Comparison of ENCODE assay signal across 8 mouse cellular contexts in genomic region chr7:44589149-44589548, GRCm38 (mm10). TPM values are rescaled to one million over a fixed set of nuclear protein-coding genes. Genes with fewer than 3 reads are reported as not detected.
DNase-seq lines count a peak whose midpoint lies in the region; ATAC-seq lines count a peak whose summit lies in the region.

No protein-coding gene starts in this region.

- intact Hi-C loops in gastrocnemius, postnatal 14 days (cut with DNase I; ENCODE audit: low total_unique reads), result no loop called here
- intact Hi-C loops in left cerebral cortex, postnatal 36 days (cut with DNase I), result loop anchor here (5.0 kb wide), 1 partner anchor 53 kb away; no protein-coding TSS in a partner anchor

- H3K27me3 ChIP-seq in intestine, embryonic 14.5 days (replicated peaks; ENCODE audit: control insufficient read depth, insufficient read depth, low read length), result peaks cover 86% of the 10 kb centered on the region

- no peaks in the 10 kb centered on the region for H3K36me3 ChIP-seq in intestine, embryonic 14.5 days (ENCODE audit: control insufficient read depth, insufficient read depth, low read length)

- no peaks in the 10 kb centered on the region for H3K9me3 ChIP-seq in intestine, embryonic 14.5 days (ENCODE audit: control insufficient read depth, low read length)

- peak overlapping the region; percentile 33 for H3K4me3 ChIP-seq in intestine, embryonic 14.5 days (ENCODE audit: low read depth, low read length)

- peak overlapping the region; percentile 66 for H3K4me2 ChIP-seq in intestine, embryonic 14.5 days (ENCODE audit: low read length)

- under 1% methylated on average over 30 of the region's 33 CpGs for WGBS in intestine, embryonic 14.5 days

- H3K4me1 ChIP-seq in intestine, embryonic 14.5 days (replicated peaks; ENCODE audit: control insufficient read depth, insufficient read depth, low read length), result peaks cover 15% of the 10 kb centered on the region

- ATAC-seq in intestine, embryonic 14.5 days (replicated peaks; ENCODE audit: low FRiP score, low TSS enrichment, low read depth), result peak; percentile 40; the same call in 1 of the 2 replicates

- peak; percentile 81 for DNase-seq in gastrocnemius, adult 18-20 months (ENCODE audit: low spot score)
- DNase-seq in gastrocnemius, postnatal 10 days, result no peak
- DNase-seq in cerebellum, postnatal 10 days, result peak; percentile 94 to 97
- peak; percentile 39 for DNase-seq in gastrocnemius, postnatal 14 days
- peak; percentile 71 for DNase-seq in intestine, embryonic 14.5 days (ENCODE audit: low spot score)
- peak; percentile 71 to 85 for DNase-seq in left cerebral cortex, postnatal 36 days (ENCODE audit: low spot score in 2 of 2)
- DNase-seq in mesoderm, embryonic 11.5 days (ENCODE audit: low read depth, low spot score), result peak; percentile 90
- peak; percentile 68 for DNase-seq in skeletal muscle tissue, adult 2 months (ENCODE audit: low read depth, low spot score)

- H3K27ac ChIP-seq in intestine, embryonic 14.5 days (ENCODE audit: low read depth), result no peak overlapping the region

- H3K9ac ChIP-seq in intestine, embryonic 14.5 days (ENCODE audit: low read length), result peak overlapping the region; percentile 34; the same call in 1 of the 2 replicates

RNA-seq across cellular contexts. Expression of gene Kcnc3, which starts 1.3 kb away (rescaled TPM):
- 1 to 10 TPM; 3.7 to 5.1 TPM for total RNA-seq in gastrocnemius, adult 18-20 months (2021)
- total RNA-seq in gastrocnemius, postnatal 10 days (2021), result 1 to 10 TPM; 1.4 to 1.6 TPM
- 1 to 10 TPM; 2.9 to 3.1 TPM for total RNA-seq in gastrocnemius, postnatal 14 days (2021)
- 0.19 and 0.26 TPM in 2 replicates for polyA plus RNA-seq in intestine, embryonic 14.5 days (2014; fragmentation: Nextera tagmentation; extraction: Ambion mirVana)
- total RNA-seq in left cerebral cortex, postnatal 36 days (2021), result 100 to 1,000 TPM in 1 of 2 experiments, 10 to 100 TPM in 1; 97.6 to 107 TPM

RNA-seq across cellular contexts. Expression of gene Napsa, which starts 17.0 kb away (rescaled TPM):
- under 1 TPM; 0.47 to 0.91 TPM for total RNA-seq in gastrocnemius, adult 18-20 months (2021)
- under 1 TPM in 1 of 2 experiments, not detected in 1; 0.99 TPM for total RNA-seq in gastrocnemius, postnatal 10 days (2021)
- not detected for total RNA-seq in gastrocnemius, postnatal 14 days (2021)
- polyA plus RNA-seq in intestine, embryonic 14.5 days (2014; fragmentation: Nextera tagmentation; extraction: Ambion mirVana), result 1.6 and 1.7 TPM in 2 replicates
- total RNA-seq in left cerebral cortex, postnatal 36 days (2021), result not detected

RNA-seq across cellular contexts. Expression of gene Nr1h2, which starts 35.4 kb away (rescaled TPM):
- 10 to 100 TPM; 42.7 to 45.2 TPM for total RNA-seq in gastrocnemius, adult 18-20 months (2021)
- 10 to 100 TPM; 27.4 to 35.4 TPM for total RNA-seq in gastrocnemius, postnatal 10 days (2021)
- total RNA-seq in gastrocnemius, postnatal 14 days (2021), result 10 to 100 TPM; 28.0 to 28.2 TPM
- polyA plus RNA-seq in intestine, embryonic 14.5 days (2014; fragmentation: Nextera tagmentation; extraction: Ambion mirVana), result 69.4 and 70.6 TPM in 2 replicates
- total RNA-seq in left cerebral cortex, postnatal 36 days (2021), result 10 to 100 TPM; 73.1 to 78.3 TPM

RNA-seq across cellular contexts. Expression of gene Pold1, which starts 40.5 kb away (rescaled TPM):
- 1 to 10 TPM; 4.6 to 4.8 TPM for total RNA-seq in gastrocnemius, adult 18-20 months (2021)
- total RNA-seq in gastrocnemius, postnatal 10 days (2021), result 10 to 100 TPM in 1 of 2 experiments, 1 to 10 TPM in 1; 8.1 to 14.7 TPM
- total RNA-seq in gastrocnemius, postnatal 14 days (2021), result 1 to 10 TPM; 7.0 to 7.8 TPM
- 74.7 and 75.2 TPM in 2 replicates for polyA plus RNA-seq in intestine, embryonic 14.5 days (2014; fragmentation: Nextera tagmentation; extraction: Ambion mirVana)
- total RNA-seq in left cerebral cortex, postnatal 36 days (2021), result 1 to 10 TPM; 7.5 to 7.6 TPM

RNA-seq across cellular contexts. Expression of gene Spib, which starts 57.3 kb away (rescaled TPM):
- under 1 TPM in 1 of 2 experiments, not detected in 1; 0.14 TPM for total RNA-seq in gastrocnemius, adult 18-20 months (2021)
- 1 to 10 TPM in 1 of 2 experiments, not detected in 1; 1.2 TPM for total RNA-seq in gastrocnemius, postnatal 10 days (2021)
- total RNA-seq in gastrocnemius, postnatal 14 days (2021), result under 1 TPM; 0.16 to 0.18 TPM
- 0.12 and 0.20 TPM in 2 replicates for polyA plus RNA-seq in intestine, embryonic 14.5 days (2014; fragmentation: Nextera tagmentation; extraction: Ambion mirVana)
- total RNA-seq in left cerebral cortex, postnatal 36 days (2021), result not detected

Comparison
In these comparisons a context has a peak if more than half of its experiments do, and no peak if none do; other contexts are left out.
1. RNA of gene Kcnc3, which starts 1.3 kb away (total RNA-seq): 97.6 to 107 TPM in left cerebral cortex, postnatal 36 days; 3.7 to 5.1 TPM in gastrocnemius, adult 18-20 months, 2.9 to 3.1 TPM in gastrocnemius, postnatal 14 days and 1.4 to 1.6 TPM in gastrocnemius, postnatal 10 days; every median in the first group is over 10 times any median in the second.